Mouse (Mus musculus) lung, embryonic 16.5 days (tissue): ENCODE data around the gene Hist3h2a. TPM values are rescaled to one million over a fixed set of nuclear protein-coding genes. Genes with fewer than 3 reads are reported as not detected.

Source experiments
- ATAC-seq: fragments of 200-750 bp; cut with Nextera tagmentation; 2 replicates; pipeline ENCODE4 v1.8.0; 2017; ENCODE audit warnings: low read depth, mild to moderate bottlenecking, moderate library complexity
- H3K27ac ChIP-seq: fragments of 300-500 bp; sonication (generic); 2 replicates; pipeline ENCODE4 v1.5.1; 2014; ENCODE audit warnings: mild to moderate bottlenecking, control low read depth, low read length
- H3K27me3 ChIP-seq: fragments of 300-500 bp; sonication (generic); 2 replicates; pipeline ENCODE4 v1.6.1; 2014; ENCODE audit warnings: low read depth, low read length, mixed read lengths; ENCODE audit not compliant: control insufficient read depth, insufficient read depth
- H3K36me3 ChIP-seq: fragments of 300-500 bp; sonication (generic); 2 replicates; pipeline ENCODE4 v1.6.1; 2014; ENCODE audit warnings: low read length; ENCODE audit not compliant: control insufficient read depth, insufficient read depth
- H3K4me1 ChIP-seq: fragments of 300-500 bp; sonication (generic); replicated peaks from 2 replicates; pipeline ENCODE4 v1.6.1; 2014; ENCODE audit warnings: low read length, mixed read lengths; ENCODE audit not compliant: control insufficient read depth, insufficient read depth
- H3K4me2 ChIP-seq: fragments of 300-500 bp; sonication (generic); 2 replicates; pipeline ENCODE4 v1.6.1; 2014; ENCODE audit warnings: low read depth, low read length, control low read depth
- H3K4me3 ChIP-seq: fragments of 300-500 bp; sonication (generic); 2 replicates; pipeline ENCODE4 v1.5.1; 2014; ENCODE audit warnings: mild to moderate bottlenecking, low read length, control low read depth
- H3K9ac ChIP-seq: fragments of 300-500 bp; sonication (generic); 2 replicates; pipeline ENCODE4 v1.6.1; 2014; ENCODE audit warnings: low read length, control low read depth
- H3K9me3 ChIP-seq: fragments of 300-500 bp; sonication (generic); 2 replicates; pipeline ENCODE4 v1.6.1; 2016; ENCODE audit warnings: low read length; ENCODE audit not compliant: control insufficient read depth
- WGBS: fragments of 180-500 bp; shearing (Covaris S2); extraction: QIAGEN DNeasy Blood & Tissue Kit; methylation state at CpG from one replicate; pipeline ENCODE4 v1.1.7; 2014; 5-methylcytosine and 5-hydroxymethylcytosine counted together
- polyA plus RNA-seq: library from polyadenylated mRNA; unstranded; fragments of >200 nt; fragmentation: Nextera tagmentation; extraction: Ambion mirVana; gene quantifications from 2 replicates; pipeline ENCODE4 v1.2.1, GENCODE M21; 2015

The Hist3h2a gene
- polyA plus RNA-seq, 1 experiment from 2014 or later = 23.3 TPM

GRCm38 (mm10) chr11:58982471-58983097 lies 28.1 kb downstream of the Hist3h2a start:
- Histone ChIP-seq H3K9ac (no peak overlapping the region), H3K9me3 (no peaks in the 10 kb centered on the region), H3K4me1 (peaks cover 22% of the 10 kb centered on the region), H3K4me2 (no peak overlapping the region), H3K36me3 (peaks cover 24% of the 10 kb centered on the region), H3K27me3 (no peaks in the 10 kb centered on the region), H3K27ac (no peak overlapping the region), H3K4me3 (no peak overlapping the region)
- WGBS = 87% methylated on average over 18 of the region's 18 CpGs
- no peak for ATAC-seq

- Histone ChIP-seq H3K36me3 (peaks cover 31% of the 10 kb centered on the region), H3K4me1 (peaks cover 20% of the 10 kb centered on the region), H3K4me3 (no peak overlapping the region), H3K9ac (no peak overlapping the region), H3K9me3 (no peaks in the 10 kb centered on the region), H3K4me2 (no peak overlapping the region), H3K27me3 (no peaks in the 10 kb centered on the region), H3K27ac (no peak overlapping the region)
- 73% methylated on average over 6 of the region's 6 CpGs for WGBS
- ATAC-seq = no peak
Observed at GRCm38 (mm10) chr11:58983691-58984341, 29.3 kb downstream of the Hist3h2a start.

GRCm38 (mm10) chr11:58984657-58985056 lies 30.2 kb downstream of the Hist3h2a start:
- Histone ChIP-seq H3K9ac (no peak overlapping the region), H3K27ac (no peak overlapping the region), H3K27me3 (no peaks in the 10 kb centered on the region), H3K4me2 (no peak overlapping the region), H3K4me1 (peaks cover 12% of the 10 kb centered on the region), H3K36me3 (peaks cover 36% of the 10 kb centered on the region), H3K9me3 (no peaks in the 10 kb centered on the region), H3K4me3 (no peak overlapping the region)
- 87% methylated on average over 7 of the region's 7 CpGs for WGBS
- ATAC-seq = no peak

- no peak overlapping the region for H3K4me2 ChIP-seq
- 90% methylated on average over 3 of the region's 3 CpGs for WGBS
- H3K27me3 ChIP-seq = no peaks in the 10 kb centered on the region
- H3K4me3 ChIP-seq = no peak overlapping the region
- no peak for ATAC-seq
- peaks cover 5% of the 10 kb centered on the region for H3K4me1 ChIP-seq
- no peak overlapping the region for H3K9ac ChIP-seq
- H3K36me3 ChIP-seq = peaks cover 42% of the 10 kb centered on the region
- H3K27ac ChIP-seq = no peak overlapping the region
- no peaks in the 10 kb centered on the region for H3K9me3 ChIP-seq
Observed at GRCm38 (mm10) chr11:58985299-58985917, 30.9 kb downstream of the Hist3h2a start.

GRCm38 (mm10) chr11:58989166-58989565 lies 34.7 kb downstream of the Hist3h2a start:
- Histone ChIP-seq H3K27ac (no peak overlapping the region), H3K9me3 (no peaks in the 10 kb centered on the region), H3K27me3 (peaks cover 10% of the 10 kb centered on the region), H3K4me1 (no peaks in the 10 kb centered on the region), H3K36me3 (peaks cover 37% of the 10 kb centered on the region), H3K4me3 (no peak overlapping the region), H3K4me2 (no peak overlapping the region), H3K9ac (no peak overlapping the region)
- 94% methylated on average over 4 of the region's 4 CpGs for WGBS
- no peak for ATAC-seq

GRCm38 (mm10) chr11:58990141-58990540 lies 35.7 kb downstream of the Hist3h2a start:
- no peaks in the 10 kb centered on the region for H3K4me1 ChIP-seq
- no peaks in the 10 kb centered on the region for H3K9me3 ChIP-seq
- WGBS = 79% methylated on average over 17 of the region's 17 CpGs
- ATAC-seq = no peak
- H3K36me3 ChIP-seq = peaks cover 31% of the 10 kb centered on the region
- H3K4me3 ChIP-seq = no peak overlapping the region
- peaks cover 12% of the 10 kb centered on the region for H3K27me3 ChIP-seq
- no peak overlapping the region for H3K4me2 ChIP-seq
- no peak overlapping the region for H3K27ac ChIP-seq
- no peak overlapping the region for H3K9ac ChIP-seq

GRCm38 (mm10) chr11:58990794-58991193 lies 36.3 kb downstream of the Hist3h2a start:
- WGBS = 58% methylated on average over 9 of the region's 9 CpGs
- H3K4me2 ChIP-seq = no peak overlapping the region
- no peaks in the 10 kb centered on the region for H3K4me1 ChIP-seq
- H3K27ac ChIP-seq = no peak overlapping the region
- no peak for ATAC-seq
- H3K36me3 ChIP-seq = peaks cover 31% of the 10 kb centered on the region
- no peak overlapping the region for H3K9ac ChIP-seq
- H3K9me3 ChIP-seq = no peaks in the 10 kb centered on the region
- no peak overlapping the region for H3K4me3 ChIP-seq
- peaks cover 12% of the 10 kb centered on the region for H3K27me3 ChIP-seq

- Histone ChIP-seq H3K27me3 (peaks cover 12% of the 10 kb centered on the region), H3K9me3 (no peaks in the 10 kb centered on the region), H3K27ac (no peak overlapping the region), H3K9ac (no peak overlapping the region), H3K4me3 (no peak overlapping the region), H3K4me2 (no peak overlapping the region), H3K4me1 (no peaks in the 10 kb centered on the region), H3K36me3 (peaks cover 28% of the 10 kb centered on the region)
- 76% methylated on average over 3 of the region's 3 CpGs for WGBS
- no peak for ATAC-seq
Observed at GRCm38 (mm10) chr11:58991911-58992310, 37.4 kb downstream of the Hist3h2a start.

GRCm38 (mm10) chr11:58993091-58993670 lies 38.7 kb downstream of the Hist3h2a start:
- WGBS = 70% methylated on average over 6 of the region's 6 CpGs
- H3K27ac ChIP-seq = no peak overlapping the region

More at GRCm38 (mm10) chr11:58993091-58993670, 38.7 kb downstream of the Hist3h2a start:
- H3K4me3 ChIP-seq = no peak overlapping the region
- no peaks in the 10 kb centered on the region for H3K4me1 ChIP-seq
- no peak overlapping the region for H3K4me2 ChIP-seq
- H3K9ac ChIP-seq = no peak overlapping the region
- H3K9me3 ChIP-seq = no peaks in the 10 kb centered on the region
- no peak for ATAC-seq
- H3K36me3 ChIP-seq = peaks cover 21% of the 10 kb centered on the region
- peaks cover 12% of the 10 kb centered on the region for H3K27me3 ChIP-seq
